Mouse (Mus musculus) B cell, adult 2 months (primary cell): Measurements from ENCODE around the gene Crocc2.

Experiments used
- DNase-seq, 2 experiments: peaks; one replicate each; pipeline ENCODE4 v3.0.0; 2022

Gene Crocc2

GRCm38 (mm10) chr1:93277041-93277440, 108.5 kb downstream of the Crocc2 start:
- DNase-seq = no peak
